Mouse (Mus musculus) testis, adult 2 months (tissue): ENCODE measurements around the gene Il17rd. TPM values are rescaled to one million over a fixed set of nuclear protein-coding genes. Genes with fewer than 3 reads are reported as not detected.

ENCODE experiments used
- H3K27ac ChIP-seq: fragments of 200-500 bp; 2 replicates; pipeline ENCODE4 v1.5.1; 2012; ENCODE audit warnings: low read depth, low read length; ENCODE audit not compliant: control insufficient read depth, insufficient read depth
- H3K27me3 ChIP-seq: fragments of 200-500 bp; 2 replicates; pipeline ENCODE4 v1.6.1; 2012; ENCODE audit warnings: mild to moderate bottlenecking, low read length, moderate library complexity; ENCODE audit not compliant: control insufficient read depth, insufficient read depth
- H3K36me3 ChIP-seq: fragments of 200-500 bp; 2 replicates; pipeline ENCODE4 v1.6.1; 2012; ENCODE audit warnings: mild to moderate bottlenecking, low read length; ENCODE audit not compliant: control insufficient read depth, insufficient read depth
- H3K4me1 ChIP-seq: fragments of 200-500 bp; 2 replicates; pipeline ENCODE4 v1.6.1; 2012; ENCODE audit warnings: low read length; ENCODE audit not compliant: control insufficient read depth, insufficient read depth
- H3K4me3 ChIP-seq: fragments of 200-500 bp; 2 replicates; pipeline ENCODE4 v1.5.1; 2012; ENCODE audit warnings: low read depth, mild to moderate bottlenecking, low read length, moderate library complexity, mixed read lengths; ENCODE audit not compliant: control insufficient read depth
- CTCF ChIP-seq: fragments of 200-500 bp; IDR thresholded peaks from 2 replicates; pipeline ENCODE4 v1.5.1; 2012; ENCODE audit warnings: low read depth, mild to moderate bottlenecking, inconsistent platforms, low read length, moderate library complexity; ENCODE audit not compliant: control insufficient read depth, insufficient read depth, insufficient replicate concordance
- POLR2A ChIP-seq: fragments of 200-500 bp; IDR thresholded peaks from 2 replicates; pipeline ENCODE4 v1.6.1; 2012; ENCODE audit warnings: low read depth, mild to moderate bottlenecking, inconsistent platforms, low read length, moderate library complexity; ENCODE audit not compliant: control insufficient read depth
- polyA plus RNA-seq: library from polyadenylated mRNA; depleted of rRNA; stranded (reverse); fragments of >200 nt; gene quantifications from 2 replicates; pipeline ENCODE4 v1.2.3, GENCODE M21; 2012

Il17rd gene
- polyA plus RNA-seq, 1 experiment: 5.4 TPM

DNA sequence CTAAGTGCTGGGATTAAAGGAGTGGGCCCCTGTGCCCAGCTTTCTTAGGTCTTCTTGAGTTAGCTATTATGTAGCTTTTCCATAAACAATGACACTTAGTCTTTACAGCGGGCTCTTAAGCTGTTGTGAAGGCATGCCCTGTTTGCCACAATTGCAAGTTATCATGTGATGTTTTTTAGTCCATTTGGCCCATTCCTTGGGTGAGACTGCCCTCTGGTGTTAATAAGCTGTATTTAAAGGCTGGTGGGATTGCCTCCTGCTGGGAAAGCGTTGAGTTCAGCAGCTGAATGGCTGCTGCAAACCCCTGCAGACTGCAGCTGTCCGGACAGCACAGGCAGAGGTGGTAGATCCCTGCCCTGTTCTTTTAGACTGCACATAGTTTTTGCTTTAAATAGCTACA, 58.0 kb downstream of the Il17rd start:
- Histone ChIP-seq H3K27ac (no peak overlapping the region), H3K4me3 (no peak overlapping the region), H3K4me1 (no peaks in the 10 kb centered on the region), H3K27me3 (no peaks in the 10 kb centered on the region), H3K36me3 (no peaks in the 10 kb centered on the region)
- TF ChIP-seq CTCF (no peak), POLR2A (no peak)

DNA sequence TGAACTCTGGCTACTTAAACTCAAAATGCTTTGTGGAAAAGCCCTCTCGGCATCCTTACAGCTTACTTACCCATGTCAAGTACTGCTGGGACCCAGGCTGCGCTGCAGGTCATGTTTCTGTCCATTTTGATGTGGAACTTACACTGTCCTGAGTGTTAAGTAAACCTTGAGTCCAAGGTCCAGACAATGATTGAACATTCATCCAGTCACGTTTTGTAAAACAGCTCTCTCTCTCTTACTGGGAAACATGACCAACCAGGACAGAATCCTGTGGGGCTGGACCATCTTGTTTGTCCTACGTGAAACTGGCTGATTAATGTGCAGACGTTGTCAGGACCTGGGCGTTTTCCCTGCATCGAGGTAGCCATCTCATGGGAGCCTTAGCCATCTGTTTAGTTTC, 63.0 kb downstream of the Il17rd start:
- Histone ChIP-seq H3K4me3 (no peak overlapping the region), H3K36me3 (no peaks in the 10 kb centered on the region), H3K27me3 (no peaks in the 10 kb centered on the region), H3K4me1 (no peaks in the 10 kb centered on the region), H3K27ac (no peak overlapping the region)
- TF ChIP-seq CTCF: no peak
- no peak for TF ChIP-seq POLR2A

DNA sequence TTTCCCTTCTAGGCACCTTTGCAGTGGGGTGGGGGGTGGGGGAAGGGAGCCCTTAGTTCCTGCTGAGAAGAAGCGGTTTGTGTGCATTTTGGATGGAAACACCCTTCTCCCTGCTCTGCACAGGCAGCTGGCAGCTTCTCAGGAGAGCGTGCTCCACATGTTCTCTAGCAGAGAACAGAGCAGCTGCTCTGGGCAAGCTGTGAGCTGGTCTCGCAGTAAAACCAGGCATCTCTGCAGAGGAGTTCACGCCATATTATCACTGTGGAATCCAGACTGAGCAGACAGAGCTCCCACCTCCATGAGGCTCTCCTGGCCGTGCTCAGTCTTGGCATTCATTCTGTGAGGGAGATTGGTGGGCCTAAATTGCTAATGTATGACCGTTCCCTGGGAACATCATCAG, 64.0 kb downstream of the Il17rd start:
- Histone ChIP-seq H3K27ac (no peak overlapping the region), H3K4me1 (no peaks in the 10 kb centered on the region), H3K27me3 (no peaks in the 10 kb centered on the region), H3K4me3 (no peak overlapping the region), H3K36me3 (no peaks in the 10 kb centered on the region)
- TF ChIP-seq POLR2A: no peak
- no peak for TF ChIP-seq CTCF

DNA sequence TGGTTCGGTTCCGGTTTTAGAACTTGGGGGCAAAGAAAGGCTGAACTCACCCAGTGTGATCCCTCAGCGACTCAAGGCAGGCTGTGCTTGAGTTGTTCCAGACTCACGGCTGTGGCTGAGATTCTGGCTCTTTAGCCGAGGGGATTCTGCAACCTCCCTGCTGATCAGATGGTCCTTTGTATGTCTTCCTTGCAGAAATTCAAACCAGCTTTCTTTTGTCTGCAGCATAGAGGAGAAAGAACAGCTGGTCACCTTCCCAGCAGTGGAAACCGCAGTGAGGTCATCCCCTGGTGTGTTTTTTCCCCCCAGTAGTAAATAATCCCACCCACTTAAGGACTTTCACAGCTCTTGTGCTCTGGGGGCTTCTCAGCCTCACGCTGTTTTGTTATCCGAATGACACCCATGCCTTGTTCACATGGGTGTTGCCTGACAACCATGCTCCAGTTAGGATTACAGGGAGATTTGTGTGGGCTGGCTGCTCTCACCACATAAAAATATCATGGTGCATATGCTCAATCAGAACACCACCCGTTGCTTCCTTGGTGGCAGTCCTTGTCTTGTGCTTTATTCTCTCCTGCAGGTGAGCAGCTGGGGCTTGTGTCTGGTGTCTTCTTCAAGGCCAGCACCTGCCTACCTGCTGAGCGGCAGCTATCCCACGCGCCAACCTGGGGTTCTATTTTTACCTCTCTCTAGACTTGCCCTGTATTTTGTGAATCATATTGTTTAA, 67.2 kb downstream of the Il17rd start:
- Histone ChIP-seq H3K27ac (no peak overlapping the region), H3K4me1 (no peaks in the 10 kb centered on the region), H3K4me3 (no peak overlapping the region), H3K27me3 (no peaks in the 10 kb centered on the region), H3K36me3 (no peaks in the 10 kb centered on the region)
- TF ChIP-seq CTCF: no peak
- no peak for TF ChIP-seq POLR2A

DNA sequence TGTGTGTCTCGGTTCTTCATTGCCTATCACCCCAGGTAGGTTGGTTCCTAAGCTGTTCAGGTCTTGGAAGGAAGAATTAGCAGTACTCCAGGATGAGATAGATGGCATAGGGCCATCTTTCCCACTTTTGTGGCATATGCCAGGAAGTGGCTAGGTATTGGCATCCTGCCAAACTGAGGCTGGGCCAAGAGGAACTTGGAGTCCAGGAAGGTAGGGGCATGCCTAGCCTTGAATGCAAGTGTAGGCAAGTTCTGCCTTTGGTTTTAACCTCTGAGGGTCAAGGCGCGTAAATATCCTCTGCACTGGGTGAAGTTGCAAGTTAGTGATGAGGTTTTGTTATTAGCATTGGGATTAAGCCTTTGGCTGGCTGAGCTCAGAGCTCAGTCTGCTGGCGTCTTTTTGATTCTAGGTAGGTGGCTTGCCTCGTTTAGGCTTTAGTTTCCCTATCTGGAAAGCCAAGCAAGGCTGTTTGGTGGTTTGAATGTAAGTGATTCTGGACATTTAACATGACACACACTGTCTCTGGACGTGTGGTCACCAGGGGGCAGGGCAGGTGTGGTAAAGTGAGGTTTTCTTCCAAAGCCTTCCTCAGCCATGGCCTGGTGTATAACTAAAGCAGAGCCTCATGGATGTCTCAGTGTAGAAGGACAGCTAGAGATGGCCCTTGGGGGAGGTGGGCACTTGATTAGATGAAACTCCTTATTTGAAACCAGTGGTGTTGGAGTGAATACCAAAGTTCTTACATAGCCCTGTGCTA, 70.2 kb downstream of the Il17rd start:
- no peaks in the 10 kb centered on the region for H3K36me3 ChIP-seq
- no peaks in the 10 kb centered on the region for H3K27me3 ChIP-seq
- no peak overlapping the region for H3K4me3 ChIP-seq
- H3K4me1 ChIP-seq: no peaks in the 10 kb centered on the region
- TF ChIP-seq POLR2A: no peak
- H3K27ac ChIP-seq: no peak overlapping the region

DNA sequence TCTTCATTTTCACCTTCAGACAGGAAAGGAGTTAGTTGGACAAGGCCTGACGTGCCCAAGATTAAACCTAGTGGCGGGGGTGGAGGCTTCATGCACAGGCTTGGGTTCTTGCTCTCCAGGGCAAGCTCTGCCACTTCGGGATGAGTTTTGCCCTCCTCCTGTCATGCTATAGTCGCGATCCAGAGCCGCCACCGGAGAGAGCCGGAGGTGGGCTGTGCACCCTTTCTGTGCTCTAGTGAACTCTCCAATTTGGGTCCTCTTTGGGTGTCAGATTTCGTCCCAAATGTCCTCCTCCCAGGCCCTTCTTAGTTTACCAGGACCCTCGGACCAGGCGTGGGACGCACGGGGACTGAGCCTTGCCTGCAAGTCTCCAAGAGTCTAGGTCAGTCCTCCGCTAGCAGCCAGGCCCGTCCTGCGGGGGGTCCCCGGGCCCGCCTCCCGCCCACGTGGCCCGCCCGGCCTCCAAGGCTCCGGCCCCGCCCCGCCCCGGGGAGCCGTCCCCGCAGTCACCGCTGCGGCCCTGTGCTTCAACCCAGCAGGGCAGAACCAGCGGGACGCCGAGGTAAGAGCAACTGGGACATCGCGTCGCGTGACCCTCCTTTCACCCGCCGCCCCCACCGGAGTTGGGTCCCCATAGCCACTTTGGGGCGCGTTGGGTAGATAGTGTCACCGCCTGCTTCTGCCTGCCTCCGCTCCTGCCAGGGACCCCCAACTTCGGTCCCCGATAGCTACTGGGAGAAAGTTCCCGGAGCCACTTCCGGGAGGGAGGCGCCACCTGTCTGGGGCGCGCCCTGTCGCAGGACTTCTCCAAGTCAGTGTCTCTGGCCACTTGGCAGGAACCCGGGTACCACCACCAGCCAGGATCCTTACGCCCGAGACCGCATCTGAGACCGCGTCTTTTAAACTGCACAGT, 75.9 kb downstream of the Il17rd start, which contains the start of gene Arhgef3:
Gene Arhgef3, plus strand, starts transcription at position 538 of the 913 bp plus-strand sequence.
- Histone ChIP-seq H3K27me3 (no peaks in the 10 kb centered on the region), H3K4me1 (peaks cover 5% of the 10 kb centered on the region; the same call in 1 of the 2 replicates), H3K4me3 (peak within 1 kb of the TSS; percentile 49), H3K36me3 (no peaks in the 10 kb centered on the region), H3K27ac (peak within 1 kb of the TSS; percentile 8)
- TF ChIP-seq POLR2A: no peak; the same call in 1 of the 2 replicates
- no peak for TF ChIP-seq CTCF

DNA sequence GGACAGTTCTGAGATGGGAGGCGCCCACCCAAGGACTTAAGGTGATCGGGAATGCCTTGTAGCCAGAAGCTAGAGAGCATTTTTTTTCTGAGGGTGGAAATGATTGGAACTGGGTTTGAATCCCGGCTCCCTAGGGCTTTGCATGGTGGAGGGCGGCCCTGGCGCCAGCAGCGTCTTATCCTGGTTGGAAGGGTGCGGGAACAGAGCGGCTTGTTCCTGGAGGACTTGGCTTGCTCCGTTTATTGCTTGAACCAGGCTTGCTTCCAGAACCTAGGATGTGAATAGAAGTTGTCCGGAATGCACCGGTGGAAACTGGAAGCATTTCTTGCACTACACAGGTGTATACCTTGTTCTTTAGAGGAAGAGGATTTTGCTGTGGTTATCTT, 76.5 kb downstream of the Il17rd start:
- peak overlapping the region; percentile 8 for H3K27ac ChIP-seq
- TF ChIP-seq POLR2A (no peak), CTCF (no peak)
- no peaks in the 10 kb centered on the region for H3K36me3 ChIP-seq
- H3K27me3 ChIP-seq: no peaks in the 10 kb centered on the region
- H3K4me1 ChIP-seq: peaks cover 5% of the 10 kb centered on the region; the same call in 1 of the 2 replicates
- H3K4me3 ChIP-seq: peak overlapping the region; percentile 49
